Mouse (Mus musculus): ENCODE measurements around the gene Katnal1. TPM values are rescaled to one million over a fixed set of nuclear protein-coding genes. Genes with fewer than 3 reads are reported as not detected.

Katnal1 gene
- 8.2 TPM for polyA plus RNA-seq (2012; fragmentation: generic; extraction: Trizol)
- long read RNA-seq, experiment 1, full-length matches to known transcripts = 2 of 9 reads
- long read RNA-seq, experiment 1, partial matches to known transcripts = 0 of 9 reads
- long read RNA-seq, experiment 1, other reads (novel, unspliced or antisense) = 7 of 9 reads
- long read RNA-seq, experiment 2, full-length matches to known transcripts = 17 of 41 reads
- long read RNA-seq, experiment 2, partial matches to known transcripts = 0 of 41 reads
- long read RNA-seq, experiment 2, other reads (novel, unspliced or antisense) = 24 of 41 reads

- Histone ChIP-seq H3K4me3 (ENCODE audit: insufficient read depth, poor library complexity, severe bottlenecking) (peak within 1 kb of the TSS; percentile 52), H3K79me3 (ENCODE audit: low read depth) (no peaks in the 10 kb centered on the region), H3K79me2 (ENCODE audit: control insufficient read depth, insufficient read depth) (peaks cover 24% of the 10 kb centered on the region), H3ac (ENCODE audit: control insufficient read depth, insufficient read length, low read depth) (peak within 1 kb of the TSS; percentile 72), H3K36me3 (ENCODE audit: control insufficient read depth, insufficient read depth) (no peaks in the 10 kb centered on the region), H3K27me3 (ENCODE audit: control insufficient read depth, insufficient read depth, insufficient read length) (no peaks in the 10 kb centered on the region)
- TF ChIP-seq CTCF (IDR thresholded peaks at IDR 0.05; ENCODE audit: control insufficient read depth, insufficient read depth, insufficient read length) = no peak
- no peak for TF ChIP-seq CEBPB (IDR thresholded peaks at IDR 0.05; ENCODE audit: low read depth)
- TF ChIP-seq MAX (IDR thresholded peaks at IDR 0.05) = no peak
- TF ChIP-seq MYOD1 (IDR thresholded peaks at IDR 0.05; ENCODE audit: control insufficient read depth, insufficient read length, low read depth) = no peak
Measured at GRCm38 (mm10) chr5:148929116-148929449, at the start of gene Katnal1. Gene Katnal1 (minus strand): TSS chr5:148929320.

DNA sequence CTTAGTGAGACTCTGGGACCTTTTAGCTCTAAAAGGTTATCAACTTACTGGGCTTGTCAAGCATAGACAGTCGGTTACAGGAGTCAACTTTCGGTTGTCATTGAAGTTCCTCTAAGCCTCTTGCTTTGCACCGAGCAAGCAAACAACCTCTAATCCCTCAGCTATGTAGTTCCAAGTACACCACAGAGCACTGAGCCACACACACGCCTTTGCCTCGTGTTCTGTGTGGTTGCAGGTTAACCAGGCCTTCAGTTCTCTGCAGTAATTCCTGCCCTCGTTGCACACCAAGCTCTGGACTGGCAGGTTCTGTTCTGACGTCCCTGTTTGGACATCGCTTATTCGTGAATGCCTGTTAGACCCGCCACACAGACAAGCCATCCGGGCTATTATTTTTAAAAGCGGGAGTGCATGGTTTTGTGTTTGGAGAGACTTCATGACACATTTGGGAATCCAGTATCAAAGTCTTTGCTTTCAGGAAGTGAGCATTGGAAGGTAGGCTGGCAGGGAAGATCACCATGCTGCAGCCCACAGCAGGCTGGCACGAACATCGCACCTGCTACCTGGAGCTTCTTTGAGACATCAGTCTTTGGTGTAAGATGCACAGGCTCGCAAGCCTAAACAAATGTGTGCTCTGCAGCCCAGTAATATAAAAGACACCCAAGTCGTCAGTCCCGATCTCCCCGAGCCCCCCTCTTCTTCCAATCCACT is 49.5 kb upstream of the Katnal1 start:
- H3K4me3 ChIP-seq (ENCODE audit: insufficient read depth, poor library complexity, severe bottlenecking) = no peak overlapping the region
- no peaks in the 10 kb centered on the region for H3K79me2 ChIP-seq (ENCODE audit: control insufficient read depth, insufficient read depth)
- H3K36me3 ChIP-seq (ENCODE audit: control insufficient read depth, insufficient read depth) = no peaks in the 10 kb centered on the region
- H3ac ChIP-seq (ENCODE audit: control insufficient read depth, insufficient read length, low read depth) = no peak overlapping the region
- H3K79me3 ChIP-seq (ENCODE audit: low read depth) = no peaks in the 10 kb centered on the region
- TF ChIP-seq MAX (IDR thresholded peaks at IDR 0.05) (no peak), FOSL1 (IDR thresholded peaks at IDR 0.05; ENCODE audit: insufficient read depth, low read length, poor library complexity, severe bottlenecking) (no peak), MYOD1 (IDR thresholded peaks at IDR 0.05; ENCODE audit: control insufficient read depth, insufficient read length, low read depth) (no peak), USF1 (IDR thresholded peaks at IDR 0.05; ENCODE audit: low read depth) (no peak), MYOG (IDR thresholded peaks at IDR 0.05; ENCODE audit: control insufficient read depth, extremely low read depth, insufficient read length) (no peak), CTCF (IDR thresholded peaks at IDR 0.05; ENCODE audit: control insufficient read depth, insufficient read depth, insufficient read length) (no peak), CEBPB (IDR thresholded peaks at IDR 0.05; ENCODE audit: low read depth) (no peak)
- H3K27me3 ChIP-seq (ENCODE audit: control insufficient read depth, insufficient read depth, insufficient read length) = no peaks in the 10 kb centered on the region

- no peaks in the 10 kb centered on the region for H3K36me3 ChIP-seq (ENCODE audit: control insufficient read depth, insufficient read depth)
- no peaks in the 10 kb centered on the region for H3K79me3 ChIP-seq (ENCODE audit: low read depth)
- no peak for TF ChIP-seq CTCF (IDR thresholded peaks at IDR 0.05; ENCODE audit: control insufficient read depth, insufficient read depth, insufficient read length)
- TF ChIP-seq MYOG (IDR thresholded peaks at IDR 0.05; ENCODE audit: control insufficient read depth, extremely low read depth, insufficient read length) = no peak
- TF ChIP-seq MAX (IDR thresholded peaks at IDR 0.05) = no peak
- no peak for TF ChIP-seq MYOD1 (IDR thresholded peaks at IDR 0.05; ENCODE audit: control insufficient read depth, insufficient read length, low read depth)
- no peak for TF ChIP-seq CEBPB (IDR thresholded peaks at IDR 0.05; ENCODE audit: low read depth)
- no peak for TF ChIP-seq FOSL1 (IDR thresholded peaks at IDR 0.05; ENCODE audit: insufficient read depth, low read length, poor library complexity, severe bottlenecking)
- TF ChIP-seq USF1 (IDR thresholded peaks at IDR 0.05; ENCODE audit: low read depth) = no peak
- no peak overlapping the region for H3ac ChIP-seq (ENCODE audit: control insufficient read depth, insufficient read length, low read depth)
- H3K4me3 ChIP-seq (ENCODE audit: insufficient read depth, poor library complexity, severe bottlenecking) = no peak overlapping the region
- no peaks in the 10 kb centered on the region for H3K27me3 ChIP-seq (ENCODE audit: control insufficient read depth, insufficient read depth, insufficient read length)
- no peaks in the 10 kb centered on the region for H3K79me2 ChIP-seq (ENCODE audit: control insufficient read depth, insufficient read depth)
Measured at GRCm38 (mm10) chr5:148977698-148978457, 48.8 kb upstream of the Katnal1 start.

DNA sequence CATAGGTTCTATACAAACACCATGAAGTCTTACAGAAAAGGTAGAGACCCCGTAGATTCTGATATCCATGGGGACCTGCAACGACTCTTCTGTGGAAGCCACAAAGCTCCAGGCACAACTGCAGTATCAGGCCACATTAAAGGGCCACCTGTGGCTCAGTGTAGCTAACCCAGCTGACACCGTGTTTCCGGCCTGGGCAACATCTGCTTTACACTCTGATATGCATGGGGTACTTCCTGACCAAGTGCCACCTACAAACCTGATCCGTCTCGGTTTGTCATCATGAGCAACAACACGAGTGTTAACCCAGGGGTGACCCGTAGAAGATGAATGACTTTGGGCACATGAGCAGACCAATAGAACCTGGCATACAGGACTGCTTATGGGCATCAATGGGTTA is 47.8 kb upstream of the Katnal1 start:
- H3K79me3 ChIP-seq (ENCODE audit: low read depth) = no peaks in the 10 kb centered on the region
- TF ChIP-seq CTCF (IDR thresholded peaks at IDR 0.05; ENCODE audit: control insufficient read depth, insufficient read depth, insufficient read length) = no peak
- no peak for TF ChIP-seq CEBPB (IDR thresholded peaks at IDR 0.05; ENCODE audit: low read depth)
- no peak for TF ChIP-seq MYOG (IDR thresholded peaks at IDR 0.05; ENCODE audit: control insufficient read depth, extremely low read depth, insufficient read length)
- TF ChIP-seq MYOD1 (IDR thresholded peaks at IDR 0.05; ENCODE audit: control insufficient read depth, insufficient read length, low read depth) = no peak
- no peak for TF ChIP-seq MAX (IDR thresholded peaks at IDR 0.05)
- no peak for TF ChIP-seq USF1 (IDR thresholded peaks at IDR 0.05; ENCODE audit: low read depth)
- TF ChIP-seq FOSL1 (IDR thresholded peaks at IDR 0.05; ENCODE audit: insufficient read depth, low read length, poor library complexity, severe bottlenecking) = no peak
- H3K4me3 ChIP-seq (ENCODE audit: insufficient read depth, poor library complexity, severe bottlenecking) = no peak overlapping the region
- H3K79me2 ChIP-seq (ENCODE audit: control insufficient read depth, insufficient read depth) = no peaks in the 10 kb centered on the region
- no peaks in the 10 kb centered on the region for H3K27me3 ChIP-seq (ENCODE audit: control insufficient read depth, insufficient read depth, insufficient read length)
- no peak overlapping the region for H3ac ChIP-seq (ENCODE audit: control insufficient read depth, insufficient read length, low read depth)
- no peaks in the 10 kb centered on the region for H3K36me3 ChIP-seq (ENCODE audit: control insufficient read depth, insufficient read depth)

DNA sequence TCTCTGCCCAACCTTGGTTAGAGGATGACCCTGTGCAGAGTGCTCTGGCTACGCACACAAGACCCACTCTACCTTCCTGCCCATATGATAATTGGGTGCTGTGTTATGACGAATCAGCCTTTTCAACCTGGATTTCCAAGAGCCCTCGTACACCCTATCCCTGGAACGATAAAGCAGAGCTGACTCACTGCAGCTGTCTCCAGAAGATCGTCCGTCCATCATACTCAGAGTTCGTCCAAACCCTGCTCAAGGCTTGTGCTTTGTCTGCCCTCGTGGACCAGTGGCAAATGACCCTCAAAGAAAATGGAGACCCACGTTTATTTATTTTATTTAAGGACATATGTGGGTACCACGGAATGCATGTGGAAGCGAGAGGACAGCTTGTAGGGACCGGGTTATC is 45.9 kb upstream of the Katnal1 start:
- Histone ChIP-seq H3ac (ENCODE audit: control insufficient read depth, insufficient read length, low read depth) (no peak overlapping the region), H3K79me2 (ENCODE audit: control insufficient read depth, insufficient read depth) (no peaks in the 10 kb centered on the region), H3K36me3 (ENCODE audit: control insufficient read depth, insufficient read depth) (no peaks in the 10 kb centered on the region), H3K79me3 (ENCODE audit: low read depth) (no peaks in the 10 kb centered on the region), H3K4me3 (ENCODE audit: insufficient read depth, poor library complexity, severe bottlenecking) (no peak overlapping the region), H3K27me3 (ENCODE audit: control insufficient read depth, insufficient read depth, insufficient read length) (no peaks in the 10 kb centered on the region)
- TF ChIP-seq MYOD1 (IDR thresholded peaks at IDR 0.05; ENCODE audit: control insufficient read depth, insufficient read length, low read depth) (peak; percentile 66), CTCF (IDR thresholded peaks at IDR 0.05; ENCODE audit: control insufficient read depth, insufficient read depth, insufficient read length) (no peak)
